Mouse (Mus musculus) intestine, embryonic 16.5 days (tissue): ENCODE results near the gene Mrtfa. TPM values are rescaled to one million over a fixed set of nuclear protein-coding genes. Genes with fewer than 3 reads are reported as not detected.

Source experiments
- ATAC-seq: fragments of 200-750 bp; cut with Nextera tagmentation; 2 replicates; pipeline ENCODE4 v1.8.0; 2017; ENCODE audit warnings: moderate TSS enrichment, moderate library complexity
- H3K27ac ChIP-seq: fragments of 300-500 bp; sonication (generic); 2 replicates; pipeline ENCODE4 v1.5.1; 2014; ENCODE audit warnings: mild to moderate bottlenecking, low read length
- H3K27me3 ChIP-seq: fragments of 300-500 bp; sonication (generic); replicated peaks from 2 replicates; pipeline ENCODE4 v1.6.1; 2014; ENCODE audit warnings: low read length, control low read depth, mixed read lengths; ENCODE audit not compliant: control insufficient read depth, insufficient read depth
- H3K36me3 ChIP-seq: fragments of 300-500 bp; sonication (generic); 2 replicates; pipeline ENCODE4 v1.6.1; 2014; ENCODE audit warnings: low read length, control low read depth; ENCODE audit not compliant: control insufficient read depth, insufficient read depth
- H3K4me1 ChIP-seq: fragments of 300-500 bp; sonication (generic); 2 replicates; pipeline ENCODE4 v1.6.1; 2014; ENCODE audit warnings: low read length, control low read depth, mixed read lengths; ENCODE audit not compliant: control insufficient read depth, insufficient read depth
- H3K4me2 ChIP-seq: fragments of 300-500 bp; sonication (generic); 2 replicates; pipeline ENCODE4 v1.6.1; 2014; ENCODE audit warnings: low read depth, low read length, control low read depth
- H3K4me3 ChIP-seq: fragments of 300-500 bp; sonication (generic); 2 replicates; pipeline ENCODE4 v1.5.1; 2014; ENCODE audit warnings: mild to moderate bottlenecking, low read length
- H3K9ac ChIP-seq: fragments of 300-500 bp; sonication (generic); 2 replicates; pipeline ENCODE4 v1.6.1; 2014; ENCODE audit warnings: low read depth, low read length
- H3K9me3 ChIP-seq: fragments of 300-500 bp; sonication (generic); 2 replicates; pipeline ENCODE4 v1.6.1; 2016; ENCODE audit warnings: low read length, control low read depth; ENCODE audit not compliant: control insufficient read depth
- WGBS: fragments of 180-500 bp; shearing (Covaris S2); extraction: QIAGEN DNeasy Blood & Tissue Kit; methylation state at CpG from one replicate; pipeline ENCODE4 v1.1.7; 2014; 5-methylcytosine and 5-hydroxymethylcytosine counted together
- polyA plus RNA-seq: library from polyadenylated mRNA; unstranded; fragments of >200 nt; fragmentation: Nextera tagmentation; extraction: Ambion mirVana; gene quantifications from 2 replicates; pipeline ENCODE4 v1.2.1, GENCODE M21; 2015

Gene Mrtfa
- polyA plus RNA-seq, 1 experiment from 2014 or later: 13.7 TPM

- H3K27me3 ChIP-seq: no peaks in the 10 kb centered on the region
- H3K36me3 ChIP-seq: no peaks in the 10 kb centered on the region
- H3K4me3 ChIP-seq: no peak overlapping the region
- H3K9me3 ChIP-seq: no peaks in the 10 kb centered on the region
- 70% methylated on average over 10 of the region's 10 CpGs for WGBS
- H3K27ac ChIP-seq: no peak overlapping the region
- peaks cover 42% of the 10 kb centered on the region for H3K4me1 ChIP-seq
- peak overlapping the region; percentile 46; the same call in 1 of the 2 replicates for H3K9ac ChIP-seq
- no peak overlapping the region for H3K4me2 ChIP-seq
- no peak for ATAC-seq
Observed at GRCm38 (mm10) chr15:81030891-81031425, 159.6 kb downstream of the Mrtfa start.

- Histone ChIP-seq H3K4me2 (no peak overlapping the region), H3K9ac (no peak overlapping the region), H3K4me1 (peaks cover 15% of the 10 kb centered on the region), H3K27me3 (no peaks in the 10 kb centered on the region), H3K27ac (no peak overlapping the region), H3K4me3 (no peak overlapping the region), H3K9me3 (no peaks in the 10 kb centered on the region), H3K36me3 (no peaks in the 10 kb centered on the region)
- peak; percentile 82 for ATAC-seq
- 33% methylated on average over 8 of the region's 8 CpGs for WGBS
Observed at GRCm38 (mm10) chr15:81027378-81028173, 163.0 kb downstream of the Mrtfa start.

- WGBS: 80% methylated on average over 5 of the region's 5 CpGs
- Histone ChIP-seq H3K27ac (no peak overlapping the region), H3K9me3 (no peaks in the 10 kb centered on the region), H3K27me3 (no peaks in the 10 kb centered on the region), H3K4me2 (no peak overlapping the region), H3K36me3 (no peaks in the 10 kb centered on the region), H3K9ac (no peak overlapping the region), H3K4me1 (peaks cover 15% of the 10 kb centered on the region), H3K4me3 (no peak overlapping the region)
- ATAC-seq: no peak
Observed at GRCm38 (mm10) chr15:81026901-81027300, 163.7 kb downstream of the Mrtfa start.

- Histone ChIP-seq H3K4me1 (peaks cover 5% of the 10 kb centered on the region; the same call in 1 of the 2 replicates), H3K27me3 (no peaks in the 10 kb centered on the region), H3K4me3 (no peak overlapping the region), H3K4me2 (no peak overlapping the region), H3K9ac (no peak overlapping the region), H3K27ac (no peak overlapping the region), H3K9me3 (no peaks in the 10 kb centered on the region), H3K36me3 (0 out of 2 replicates have a peak, but pooled peaks cover 10% of the 10 kb centered on the region)
- no peak for ATAC-seq
- WGBS: 92% methylated on average over 9 of the region's 9 CpGs
Observed at GRCm38 (mm10) chr15:81023842-81024241, 166.7 kb downstream of the Mrtfa start.

GRCm38 (mm10) chr15:81022437-81022836, 168.1 kb downstream of the Mrtfa start:
- Histone ChIP-seq H3K27me3 (no peaks in the 10 kb centered on the region), H3K4me2 (no peak overlapping the region), H3K36me3 (peaks cover 13% of the 10 kb centered on the region), H3K9me3 (no peaks in the 10 kb centered on the region), H3K9ac (no peak overlapping the region), H3K4me1 (peaks cover 4% of the 10 kb centered on the region; the same call in 1 of the 2 replicates), H3K27ac (no peak overlapping the region), H3K4me3 (no peak overlapping the region)
- ATAC-seq: no peak
- 81% methylated on average over 7 of the region's 7 CpGs for WGBS

GRCm38 (mm10) chr15:81021377-81021776, 169.2 kb downstream of the Mrtfa start:
- H3K36me3 ChIP-seq: peaks cover 18% of the 10 kb centered on the region
- H3K27ac ChIP-seq: no peak overlapping the region
- no peak overlapping the region for H3K4me3 ChIP-seq
- ATAC-seq: no peak
- H3K4me2 ChIP-seq: no peak overlapping the region
- 86% methylated on average over 6 of the region's 6 CpGs for WGBS
- H3K4me1 ChIP-seq: no peaks in the 10 kb centered on the region
- H3K9me3 ChIP-seq: no peaks in the 10 kb centered on the region
- H3K9ac ChIP-seq: no peak overlapping the region
- no peaks in the 10 kb centered on the region for H3K27me3 ChIP-seq

GRCm38 (mm10) chr15:81017308-81017707, 173.2 kb downstream of the Mrtfa start:
- no peaks in the 10 kb centered on the region for H3K4me1 ChIP-seq
- WGBS: 85% methylated on average over 7 of the region's 7 CpGs
- no peaks in the 10 kb centered on the region for H3K9me3 ChIP-seq
- H3K9ac ChIP-seq: no peak overlapping the region
- H3K4me3 ChIP-seq: no peak overlapping the region
- H3K36me3 ChIP-seq: peaks cover 28% of the 10 kb centered on the region
- ATAC-seq: no peak
- H3K4me2 ChIP-seq: no peak overlapping the region
- H3K27me3 ChIP-seq: no peaks in the 10 kb centered on the region
- no peak overlapping the region for H3K27ac ChIP-seq

GRCm38 (mm10) chr15:81016488-81016887, 174.1 kb downstream of the Mrtfa start:
- Histone ChIP-seq H3K36me3 (peaks cover 26% of the 10 kb centered on the region), H3K4me3 (no peak overlapping the region), H3K27me3 (no peaks in the 10 kb centered on the region), H3K27ac (no peak overlapping the region), H3K4me2 (no peak overlapping the region), H3K9me3 (no peaks in the 10 kb centered on the region), H3K4me1 (no peaks in the 10 kb centered on the region), H3K9ac (no peak overlapping the region)
- WGBS: 86% methylated on average over 10 of the region's 10 CpGs
- no peak for ATAC-seq

GRCm38 (mm10) chr15:81015068-81015744, 175.4 kb downstream of the Mrtfa start:
- no peak for ATAC-seq
- H3K9me3 ChIP-seq: no peaks in the 10 kb centered on the region

More at GRCm38 (mm10) chr15:81015068-81015744, 175.4 kb downstream of the Mrtfa start:
- no peaks in the 10 kb centered on the region for H3K27me3 ChIP-seq
- peaks cover 27% of the 10 kb centered on the region for H3K36me3 ChIP-seq
- H3K4me1 ChIP-seq: no peaks in the 10 kb centered on the region
- no peak overlapping the region for H3K9ac ChIP-seq
- H3K4me3 ChIP-seq: no peak overlapping the region
- WGBS: 83% methylated on average over 5 of the region's 5 CpGs
- H3K4me2 ChIP-seq: no peak overlapping the region
- H3K27ac ChIP-seq: no peak overlapping the region
